Mouse (Mus musculus): ENCODE data around the gene Dmgdh.

- TF ChIP-seq ZMIZ1 (IDR thresholded peaks at IDR 0.05; ENCODE audit: low read depth, low read length): no peak
- TF ChIP-seq CTCF (IDR thresholded peaks at IDR 0.05 in 2 of 3, conservative IDR thresholded peaks at IDR 0.05 in 1 of 3; ENCODE audit: control insufficient read depth in 1 of 3, insufficient read depth in 1 of 3, low read depth in 2 of 3, low read length in 3 of 3, poor library complexity in 1 of 3, severe bottlenecking in 1 of 3): no peak
- no peak for TF ChIP-seq KAT2A (conservative IDR thresholded peaks at IDR 0.05; ENCODE audit: low read depth, low read length)
- no peak for TF ChIP-seq GATA1 (IDR thresholded peaks at IDR 0.05; ENCODE audit: low read depth, low read length)
- no peak for TF ChIP-seq NELFE (IDR thresholded peaks at IDR 0.05; ENCODE audit: low read depth, low read length)
- TF ChIP-seq GABPA (IDR thresholded peaks at IDR 0.05; ENCODE audit: low read depth, low read length): no peak
- TF ChIP-seq EP300 (IDR thresholded peaks at IDR 0.05; ENCODE audit: low read depth in 1 of 2, low read length in 2 of 2): no peak
- no peak for TF ChIP-seq ZNF384 (IDR thresholded peaks at IDR 0.05; ENCODE audit: low read depth, low read length)
Measured at GRCm38 (mm10) chr13:93761831-93762230, 87.6 kb downstream of the Dmgdh start.

All from MEL (cell line).